Mouse (Mus musculus): ENCODE results near the gene Tdpoz1. TPM values are rescaled to one million over a fixed set of nuclear protein-coding genes. Genes with fewer than 3 reads are reported as not detected.
"Not testable (repeated sequence)": the region's sequence is repeated elsewhere in the genome, so short reads cannot be mapped to it uniquely, and the experiment has no call there.

The Tdpoz1 gene
- not detected in 2 replicates for polyA plus RNA-seq (2015; fragmentation: Nextera tagmentation; extraction: Ambion mirVana)

DNA sequence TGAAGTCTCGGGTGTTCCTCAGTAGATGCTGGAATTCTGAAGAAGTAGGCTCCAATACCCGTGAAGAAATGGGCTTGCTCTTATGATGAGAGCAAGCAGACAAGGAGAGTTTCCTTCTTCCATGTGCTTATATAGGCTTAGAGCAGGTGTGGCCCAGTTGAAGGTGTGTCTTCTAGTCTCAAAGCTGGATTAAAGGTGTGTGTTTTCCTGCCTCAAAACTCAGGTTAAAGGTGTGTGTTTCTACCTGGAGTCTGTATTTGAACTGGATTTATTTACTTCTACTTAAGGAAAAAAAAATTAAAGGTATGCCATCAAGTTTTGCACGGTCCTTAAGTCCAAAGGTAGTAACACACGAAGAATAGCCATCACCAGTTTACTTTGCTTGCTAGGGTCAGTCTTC is at the start of gene Tdpoz1:
Gene Tdpoz1, minus strand, starts transcription at position 101 of the 400 bp plus-strand sequence.
- WGBS, result 66% methylated on average over 3 of the region's 4 CpGs
- H3K36me3 ChIP-seq; H3K9me3 ChIP-seq; H3K27ac ChIP-seq; H3K27me3 ChIP-seq; ATAC-seq (ENCODE audit: borderline replicate concordance, extremely low read depth, low FRiP score, low TSS enrichment); H3K9ac ChIP-seq; H3K4me3 ChIP-seq; H3K4me2 ChIP-seq; H3K4me1 ChIP-seq: not testable (repeated sequence)

DNA sequence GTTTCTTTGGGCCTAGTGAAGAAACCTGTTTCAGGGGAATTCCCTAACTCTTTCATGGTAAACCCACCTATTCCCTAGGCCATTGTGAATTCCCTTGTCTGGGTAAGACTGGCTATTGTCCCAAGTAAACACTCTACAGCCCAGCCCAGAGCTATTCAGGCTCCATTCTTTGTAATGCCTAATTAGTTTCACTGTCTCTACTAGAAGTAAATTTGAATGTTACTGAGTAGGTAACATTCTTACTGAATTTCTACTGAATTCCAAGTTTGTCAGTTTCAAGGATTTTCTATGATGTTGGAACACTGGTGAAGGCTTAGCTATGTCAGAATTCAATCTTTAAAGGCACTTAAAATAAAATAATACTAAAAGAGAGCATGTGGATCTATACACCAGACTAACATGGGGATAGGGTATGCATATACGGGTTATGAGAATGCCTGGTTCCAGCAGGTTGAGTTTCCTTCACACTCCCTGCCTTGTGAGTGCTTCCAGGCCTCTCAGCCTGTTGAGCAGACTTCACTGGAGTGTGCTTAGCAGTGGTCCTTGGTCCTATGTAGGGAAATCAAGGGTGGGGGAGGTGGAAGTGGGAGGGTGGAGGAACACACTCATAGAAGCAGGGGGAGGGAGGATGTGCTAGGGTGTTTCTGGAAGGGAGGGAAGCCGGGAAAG is 33.0 kb upstream of the Tdpoz1 start:
- not testable (repeated sequence) for H3K9me3 ChIP-seq; H3K36me3 ChIP-seq; ATAC-seq (ENCODE audit: borderline replicate concordance, extremely low read depth, low FRiP score, low TSS enrichment); H3K9ac ChIP-seq; H3K27ac ChIP-seq; H3K27me3 ChIP-seq; H3K4me3 ChIP-seq; H3K4me2 ChIP-seq; H3K4me1 ChIP-seq
- WGBS, result 80% methylated on average over 2 of the region's 2 CpGs

DNA sequence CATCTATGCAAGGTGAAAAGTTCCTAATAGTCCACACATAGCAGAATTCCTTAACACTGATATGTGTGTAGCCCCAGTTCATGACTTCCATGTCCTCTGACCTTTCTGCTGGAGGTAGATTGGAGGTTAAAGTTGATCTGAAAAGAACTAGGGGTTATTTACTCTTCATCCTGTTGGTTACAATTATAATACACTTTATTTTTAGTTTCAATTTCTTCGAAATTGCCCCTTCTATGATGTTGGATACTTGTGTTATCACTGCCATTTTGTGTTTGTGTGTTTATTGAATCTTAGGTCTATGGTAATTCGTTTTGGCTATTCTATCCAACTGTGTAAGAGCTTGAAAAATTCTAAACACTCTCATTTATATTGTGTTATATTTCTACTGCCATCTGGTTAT is 16.9 kb upstream of the Tdpoz1 start, which contains the start of gene Gm37596:
Gene Gm37596, minus strand, starts transcription at position 101 of the 400 bp plus-strand sequence.
- H3K9ac ChIP-seq; H3K9me3 ChIP-seq; H3K36me3 ChIP-seq; H3K4me3 ChIP-seq; H3K27ac ChIP-seq; H3K4me1 ChIP-seq; H3K27me3 ChIP-seq; H3K4me2 ChIP-seq; ATAC-seq (ENCODE audit: borderline replicate concordance, extremely low read depth, low FRiP score, low TSS enrichment): not testable (repeated sequence)
- 56% methylated on average over 1 of the region's 2 CpGs for WGBS

DNA sequence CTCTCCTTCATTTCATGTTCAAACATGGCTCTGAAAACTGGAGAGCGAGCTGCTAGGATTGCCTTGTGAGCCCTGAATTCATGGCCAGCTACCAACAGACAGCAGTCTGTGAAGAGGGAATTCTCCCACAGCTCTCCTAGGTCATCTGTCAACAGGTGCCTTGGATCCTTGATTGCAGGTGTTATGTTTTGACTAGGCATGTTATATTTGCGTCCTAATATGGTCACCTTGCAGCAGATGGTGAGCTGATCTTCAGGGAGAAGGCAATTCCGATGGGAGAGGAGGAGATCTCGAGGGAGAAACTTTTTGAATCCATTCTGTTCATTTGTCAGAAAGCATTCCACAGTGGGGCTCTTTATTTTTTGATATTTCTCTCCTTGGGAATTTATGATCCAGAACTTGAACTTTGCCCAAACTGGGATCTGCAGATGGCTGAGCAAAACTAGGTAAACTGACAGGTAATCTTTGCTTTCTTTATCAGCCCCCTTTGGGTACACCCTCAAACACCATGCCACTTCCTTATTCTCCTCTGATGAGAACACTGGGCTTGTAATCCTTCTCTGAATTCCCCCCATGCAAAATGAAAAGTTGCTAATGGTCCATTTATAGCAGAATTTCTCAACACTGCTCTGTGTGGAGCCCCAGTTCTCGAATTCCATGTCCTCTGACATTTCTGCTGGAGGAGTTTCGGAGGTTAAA is 5.2 kb downstream of the Tdpoz1 start:
- not testable (repeated sequence) for ATAC-seq (ENCODE audit: borderline replicate concordance, extremely low read depth, low FRiP score, low TSS enrichment); H3K27ac ChIP-seq; H3K4me1 ChIP-seq; H3K36me3 ChIP-seq; H3K4me2 ChIP-seq; H3K4me3 ChIP-seq; H3K9me3 ChIP-seq; H3K9ac ChIP-seq; H3K27me3 ChIP-seq
- WGBS, result 71% methylated on average over 5 of the region's 6 CpGs

DNA sequence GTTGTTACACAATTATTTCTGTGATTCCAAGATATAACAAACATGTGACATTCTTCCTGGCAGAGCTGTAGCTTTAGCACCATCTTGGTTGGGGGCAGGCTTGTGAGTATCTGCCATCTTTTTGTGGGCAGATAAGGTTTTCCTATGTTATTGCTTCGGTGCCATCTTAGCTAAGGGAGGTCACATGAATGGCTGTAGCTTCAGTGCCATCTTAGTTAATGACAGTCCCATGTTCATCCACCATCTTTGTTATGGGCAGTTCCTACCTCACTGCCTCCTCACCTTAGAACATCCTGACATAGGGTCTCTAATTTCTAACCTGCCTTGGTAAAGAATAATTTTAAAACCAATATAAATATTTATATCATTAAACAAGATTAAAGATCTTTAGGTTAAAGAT is 21.9 kb downstream of the Tdpoz1 start:
- ATAC-seq (ENCODE audit: borderline replicate concordance, extremely low read depth, low FRiP score, low TSS enrichment), result no peak
- Histone ChIP-seq H3K4me2 (no peak overlapping the region), H3K27me3 (no peaks in the 10 kb centered on the region), H3K9me3 (no peaks in the 10 kb centered on the region), H3K4me1 (no peaks in the 10 kb centered on the region), H3K4me3 (no peak overlapping the region), H3K36me3 (no peaks in the 10 kb centered on the region), H3K9ac (no peak overlapping the region), H3K27ac (no peak overlapping the region)
- WGBS, result 68% methylated on average over 1 of the region's 1 CpGs

DNA sequence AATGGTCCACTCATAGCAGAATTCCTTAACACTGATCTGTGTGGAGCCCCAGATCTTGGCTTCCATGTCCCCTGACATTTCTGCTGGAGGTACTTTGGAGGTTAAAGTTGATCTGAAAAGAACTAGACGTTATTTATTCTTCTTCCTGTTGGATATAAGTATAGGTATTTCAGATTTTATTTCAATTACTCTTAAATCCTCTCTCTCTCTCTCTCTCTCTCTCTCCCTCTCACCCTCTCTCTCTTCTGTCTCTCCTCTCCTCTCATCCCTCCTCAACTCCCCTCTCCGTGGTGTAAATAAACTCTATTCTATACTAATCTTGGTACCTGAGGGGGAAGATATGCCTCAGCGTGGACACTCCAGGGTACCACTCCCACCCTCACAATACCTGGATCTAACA is 23.5 kb downstream of the Tdpoz1 start, which contains the start of gene Tdpoz2:
Gene Tdpoz2, minus strand, starts transcription at position 101 of the 400 bp plus-strand sequence.
- WGBS, result 67% methylated on average over 3 of the region's 3 CpGs
- Histone ChIP-seq H3K9me3 (no peaks in the 10 kb centered on the region), H3K27ac (no peak within 1 kb of the TSS), H3K4me2 (no peak within 1 kb of the TSS), H3K27me3 (no peaks in the 10 kb centered on the region), H3K4me3 (no peak within 1 kb of the TSS), H3K9ac (no peak within 1 kb of the TSS), H3K4me1 (no peaks in the 10 kb centered on the region), H3K36me3 (no peaks in the 10 kb centered on the region)
- ATAC-seq (ENCODE audit: borderline replicate concordance, extremely low read depth, low FRiP score, low TSS enrichment), result no peak

DNA sequence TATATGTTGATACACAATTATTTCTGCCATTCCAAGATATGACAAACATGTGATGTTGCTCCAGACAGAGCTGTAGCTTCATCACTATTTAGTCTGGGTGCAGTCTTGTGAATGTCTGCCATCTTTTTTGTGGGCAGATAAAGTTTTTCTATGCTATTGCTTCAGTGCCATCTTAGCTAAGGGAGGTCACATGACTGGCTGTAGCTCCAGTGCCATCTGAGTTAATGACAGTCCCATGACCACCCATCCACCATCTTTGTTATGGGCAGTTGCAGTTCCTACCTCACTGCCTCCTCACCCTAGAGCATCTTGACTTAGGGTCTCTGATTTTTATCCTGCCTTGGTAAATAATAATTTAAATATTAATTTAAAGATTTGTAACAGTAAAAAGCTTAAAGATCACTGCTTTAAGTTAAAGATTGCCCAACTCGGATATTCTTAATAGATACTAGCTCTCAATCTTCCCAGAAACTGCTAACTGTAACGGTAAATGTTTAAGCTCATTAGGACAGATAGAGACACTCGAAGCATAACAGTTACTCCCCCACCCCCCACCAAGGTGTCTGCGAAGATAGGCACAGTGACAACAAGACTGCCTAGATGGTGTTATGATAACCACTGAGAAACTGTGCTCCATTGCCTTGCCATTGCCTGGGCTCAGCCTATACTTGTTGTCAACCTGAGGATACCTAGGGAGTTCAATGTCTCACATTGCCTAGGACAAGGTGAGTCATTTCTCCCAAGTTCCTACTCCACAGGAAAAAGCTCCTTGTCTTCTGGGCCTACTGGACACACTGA is 45.0 kb downstream of the Tdpoz1 start:
- not testable (repeated sequence) for H3K27me3 ChIP-seq; H3K9me3 ChIP-seq; H3K27ac ChIP-seq; ATAC-seq (ENCODE audit: borderline replicate concordance, extremely low read depth, low FRiP score, low TSS enrichment); H3K9ac ChIP-seq; H3K4me1 ChIP-seq; H3K36me3 ChIP-seq; H3K4me2 ChIP-seq; H3K4me3 ChIP-seq
- WGBS, result 74% methylated on average over 4 of the region's 4 CpGs

Other genes starting within 250 kb of the Tdpoz1 start
- 2.3 and 3.3 TPM in 2 replicates for gene Tchh, start 234.0 kb downstream of the Tdpoz1 start, polyA plus RNA-seq (2015; fragmentation: Nextera tagmentation; extraction: Ambion mirVana)
- gene Tchhl1, start 207.6 kb downstream of the Tdpoz1 start, polyA plus RNA-seq (2015; fragmentation: Nextera tagmentation; extraction: Ambion mirVana), result not detected in 2 replicates
- gene S100a11, start 155.8 kb downstream of the Tdpoz1 start, polyA plus RNA-seq (2015; fragmentation: Nextera tagmentation; extraction: Ambion mirVana), result 1,226 and 1,272 TPM in 2 replicates
- 277 and 280 TPM in 2 replicates for gene S100a10, start 121.2 kb downstream of the Tdpoz1 start, polyA plus RNA-seq (2015; fragmentation: Nextera tagmentation; extraction: Ambion mirVana)
- not detected in 2 replicates for gene Tdpoz2, start 23.6 kb downstream of the Tdpoz1 start, polyA plus RNA-seq (2015; fragmentation: Nextera tagmentation; extraction: Ambion mirVana)
- not detected in 2 replicates for gene Gm37596, start 16.8 kb upstream of the Tdpoz1 start, polyA plus RNA-seq (2015; fragmentation: Nextera tagmentation; extraction: Ambion mirVana)
- not detected in 2 replicates for gene Gm5773, start 96.7 kb upstream of the Tdpoz1 start, polyA plus RNA-seq (2015; fragmentation: Nextera tagmentation; extraction: Ambion mirVana)
- not detected in 2 replicates for gene Tdpoz4, start 120.1 kb upstream of the Tdpoz1 start, polyA plus RNA-seq (2015; fragmentation: Nextera tagmentation; extraction: Ambion mirVana)
- not detected in 2 replicates for gene Tdpoz3, start 149.7 kb upstream of the Tdpoz1 start, polyA plus RNA-seq (2015; fragmentation: Nextera tagmentation; extraction: Ambion mirVana)